ENCODE assay signal across 11 mouse cellular contexts in the genomic region with DNA sequence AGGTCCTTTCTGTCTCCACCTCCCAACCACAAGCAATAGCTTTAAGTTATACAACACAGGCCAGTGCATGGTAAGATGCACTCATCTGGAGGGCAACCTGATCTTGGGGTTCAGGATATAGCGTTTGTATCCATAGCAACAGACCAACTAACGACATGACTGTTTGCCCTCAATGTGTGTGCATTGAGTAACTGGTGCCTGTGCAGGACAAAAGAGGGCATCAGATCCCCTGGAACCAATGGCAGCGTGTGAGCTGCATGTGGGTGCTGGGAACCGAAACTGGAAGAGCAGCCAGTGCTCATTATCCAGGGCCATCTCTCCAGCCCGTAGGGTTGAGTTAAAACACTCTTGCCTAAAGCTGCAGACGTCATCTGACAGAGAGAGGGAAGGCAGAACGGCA. TPM values are rescaled to one million over a fixed set of nuclear protein-coding genes. Genes with fewer than 3 reads are reported as not detected.
DNase-seq lines count a peak whose midpoint lies in the region; ATAC-seq and TF ChIP-seq lines count a peak whose summit lies in the region.
"Had no signal": no experiment of that assay in that cellular context is flagged by ENCODE, and none has a peak within 500 bp of the region (broad histone marks: within the 10 kb centered on the region; RNA-seq: fewer than 3 reads in every experiment).

No protein-coding gene starts in this region.

- no peak overlapping the region for H3K9ac ChIP-seq in embryonic facial prominence, embryonic 11.5 days (replicated peaks; ENCODE audit: low read length)
- no peak overlapping the region for H3K9ac ChIP-seq in liver, adult 2 months (ENCODE audit: low read depth, low read length)
- no peak overlapping the region for H3K9ac ChIP-seq in midbrain, embryonic 16.5 days (ENCODE audit: low read depth, low read length)
- H3K9ac ChIP-seq: embryonic facial prominence, embryonic 15.5 days; lung, embryonic 15.5 days had no signal

- peak; percentile 10 for DNase-seq in embryonic facial prominence, embryonic 11.5 days (ENCODE audit: low spot score)
- DNase-seq in embryonic facial prominence, embryonic 10.5 days (ENCODE audit: low spot score) = no peak
- DNase-seq in liver, adult 2 months (ENCODE audit: extremely low read depth, low read depth, low spot score) = peak; percentile 57
- no peak for DNase-seq in liver
- DNase-seq in retina, embryonic 14.5 days (ENCODE audit: low spot score) = peak; percentile 28
- DNase-seq in layer of hippocampus, postnatal 14 days (ENCODE audit: low spot score in 2 of 2) = no peak
- DNase-seq: cerebellum, postnatal 10 days had no signal

- WGBS in embryonic facial prominence, embryonic 11.5 days = 58% methylated on average over 7 of the region's 7 CpGs
- WGBS in embryonic facial prominence, embryonic 10.5 days = 62% methylated on average over 7 of the region's 7 CpGs
- 30% methylated on average over 7 of the region's 7 CpGs for WGBS in liver, adult 2 months
- WGBS in midbrain, embryonic 16.5 days = 46% methylated on average over 7 of the region's 7 CpGs

- no peak for ATAC-seq in embryonic facial prominence, embryonic 11.5 days (replicated peaks; ENCODE audit: insufficient number of reproducible peaks, low FRiP score, low TSS enrichment, low read depth)
- peak; percentile 63 for ATAC-seq in granulocyte monocyte progenitor cell, adult 5-6 weeks (replicated peaks; ENCODE audit: poor library complexity, severe bottlenecking)
- no peak for ATAC-seq in midbrain, embryonic 16.5 days

- H3K4me3 ChIP-seq in embryonic facial prominence, embryonic 11.5 days (ENCODE audit: low read depth, low read length) = no peak overlapping the region
- H3K4me3 ChIP-seq in embryonic facial prominence, embryonic 10.5 days = no peak overlapping the region
- H3K4me3 ChIP-seq in liver, adult 2 months (ENCODE audit: insufficient read depth, low read depth, low read length) = no peak overlapping the region
- no peak overlapping the region for H3K4me3 ChIP-seq in midbrain, embryonic 16.5 days (ENCODE audit: low read depth, low read length)
- H3K4me3 ChIP-seq: embryonic facial prominence, embryonic 15.5 days; lung, embryonic 15.5 days had no signal

- H3K36me3 ChIP-seq in embryonic facial prominence, embryonic 11.5 days (replicated peaks; ENCODE audit: control insufficient read depth, insufficient read depth, low read depth, low read length) = no peaks in the 10 kb centered on the region
- no peaks in the 10 kb centered on the region; the same call in 1 of the 2 replicates for H3K36me3 ChIP-seq in embryonic facial prominence, embryonic 10.5 days (replicated peaks)
- no peaks in the 10 kb centered on the region for H3K36me3 ChIP-seq in liver, adult 2 months (ENCODE audit: control insufficient read depth, insufficient read depth, low read length)
- no peaks in the 10 kb centered on the region for H3K36me3 ChIP-seq in midbrain, embryonic 16.5 days (ENCODE audit: control insufficient read depth, insufficient read depth, low read length)
- H3K36me3 ChIP-seq: embryonic facial prominence, embryonic 15.5 days; lung, embryonic 15.5 days had no signal

- H3K4me2 ChIP-seq in embryonic facial prominence, embryonic 11.5 days (ENCODE audit: low read depth, low read length) = no peak overlapping the region
- no peak overlapping the region for H3K4me2 ChIP-seq in midbrain, embryonic 16.5 days (ENCODE audit: low read length)
- H3K4me2 ChIP-seq: embryonic facial prominence, embryonic 15.5 days had no signal

- H3K27ac ChIP-seq in embryonic facial prominence, embryonic 11.5 days (replicated peaks; ENCODE audit: low read depth, low read length) = no peak overlapping the region
- H3K27ac ChIP-seq in embryonic facial prominence, embryonic 10.5 days (replicated peaks) = no peak overlapping the region; the same call in 1 of the 2 replicates
- H3K27ac ChIP-seq in liver, adult 2 months (replicated peaks; ENCODE audit: insufficient read depth, low read depth, low read length) = peak overlapping the region; percentile 82
- H3K27ac ChIP-seq in midbrain, embryonic 16.5 days (ENCODE audit: low read length) = no peak overlapping the region
- H3K27ac ChIP-seq: embryonic facial prominence, embryonic 15.5 days had no signal

- H3K4me1 ChIP-seq in embryonic facial prominence, embryonic 11.5 days (ENCODE audit: control insufficient read depth, insufficient read depth, low read length) = no peaks in the 10 kb centered on the region; the same call in 1 of the 2 replicates
- H3K4me1 ChIP-seq in embryonic facial prominence, embryonic 10.5 days = peaks cover 15% of the 10 kb centered on the region
- peaks cover 28% of the 10 kb centered on the region for H3K4me1 ChIP-seq in liver, adult 2 months (ENCODE audit: control insufficient read depth, insufficient read depth, low read length)
- peaks cover 5% of the 10 kb centered on the region; the same call in 1 of the 2 replicates for H3K4me1 ChIP-seq in midbrain, embryonic 16.5 days (ENCODE audit: control insufficient read depth, insufficient read depth, low read length)
- H3K4me1 ChIP-seq: embryonic facial prominence, embryonic 15.5 days had no signal

- TF ChIP-seq POLR2A in liver, adult 2 months (IDR thresholded peaks at IDR 0.05; ENCODE audit: extremely low read depth, insufficient read depth, low read length) = no peak

- H3K27me3 ChIP-seq in embryonic facial prominence, embryonic 11.5 days (ENCODE audit: control insufficient read depth, insufficient read depth, low read length) = no peaks in the 10 kb centered on the region
- no peaks in the 10 kb centered on the region for H3K27me3 ChIP-seq in embryonic facial prominence, embryonic 10.5 days (replicated peaks; ENCODE audit: low read depth, poor library complexity, severe bottlenecking)
- H3K27me3 ChIP-seq in liver, adult 2 months (ENCODE audit: control insufficient read depth, insufficient read depth, low read length) = no peaks in the 10 kb centered on the region
- H3K27me3 ChIP-seq in midbrain, embryonic 16.5 days (ENCODE audit: control insufficient read depth, insufficient read depth, low read depth, low read length) = no peaks in the 10 kb centered on the region
- H3K27me3 ChIP-seq: embryonic facial prominence, embryonic 15.5 days; lung, embryonic 15.5 days had no signal

- H3K79me2 ChIP-seq in liver, adult 2 months (ENCODE audit: control insufficient read depth, insufficient read depth, low read length) = peaks cover 34% of the 10 kb centered on the region

- no peaks in the 10 kb centered on the region for H3K9me3 ChIP-seq in embryonic facial prominence, embryonic 11.5 days (replicated peaks; ENCODE audit: control insufficient read depth, low read length)
- H3K9me3 ChIP-seq in embryonic facial prominence, embryonic 10.5 days = no peaks in the 10 kb centered on the region
- no peaks in the 10 kb centered on the region for H3K9me3 ChIP-seq in midbrain, embryonic 16.5 days (replicated peaks; ENCODE audit: control insufficient read depth, low read length, poor library complexity, severe bottlenecking)
- H3K9me3 ChIP-seq: embryonic facial prominence, embryonic 15.5 days; lung, embryonic 15.5 days had no signal

- no peak for TF ChIP-seq CTCF in liver, adult 2 months (IDR thresholded peaks at IDR 0.05; ENCODE audit: low read depth, low read length)

RNA-seq across cellular contexts. Expression of a gene that starts 38.5 kb away (rescaled TPM):
- polyA plus RNA-seq in embryonic facial prominence, embryonic 11.5 days (2014; fragmentation: Nextera tagmentation; extraction: Ambion mirVana) = 22.8 and 24.9 TPM in 2 replicates
- polyA plus RNA-seq in embryonic facial prominence, embryonic 10.5 days (2016; fragmentation: Nextera tagmentation; extraction: Ambion mirVana) = 23.4 and 23.7 TPM in 2 replicates
- total RNA-seq in liver, adult 2 months (2014; rRNA removed) = 12.7 and 15.6 TPM in 2 replicates
- 7.3 and 9.7 TPM in 2 replicates for polyA plus RNA-seq in liver, adult 2 months (2012; rRNA removed)
- total RNA-seq in granulocyte monocyte progenitor cell, adult 5-6 weeks (2014; fragmentation: Nextera tagmentation) = 10.7 and 13.2 TPM in 2 replicates
- total RNA-seq in granulocyte monocyte progenitor cell, adult 5-6 weeks (2017) = 27.4 and 32.9 TPM in 2 replicates
- 30.0 and 32.6 TPM in 2 replicates for polyA plus RNA-seq in midbrain, embryonic 16.5 days (2015; fragmentation: Nextera tagmentation; extraction: Ambion mirVana)
- 10 to 100 TPM; 72.5 to 87.0 TPM for total RNA-seq in layer of hippocampus, postnatal 14 days (2021)

Comparison
In these comparisons a context has a peak if more than half of its experiments do, and no peak if none do; other contexts are left out.
1. DNase-seq: peak in embryonic facial prominence, embryonic 11.5 days (single experiment), liver, adult 2 months (single experiment) and retina, embryonic 14.5 days (single experiment); none in embryonic facial prominence, embryonic 10.5 days (single experiment), liver (single experiment) and layer of hippocampus, postnatal 14 days (0 of 2).